Mouse (Mus musculus) limb, embryonic 14.5 days (tissue): ENCODE data around the gene Pomt2. TPM values are rescaled to one million over a fixed set of nuclear protein-coding genes. Genes with fewer than 3 reads are reported as not detected.

Experiments used
- ATAC-seq: fragments of 200-750 bp; cut with Nextera tagmentation; 2 replicates; pipeline ENCODE4 v1.8.0; 2017; ENCODE audit warnings: low read depth, moderate number of reproducible peaks, moderate TSS enrichment; ENCODE audit not compliant: low FRiP score
- DNase-seq: peaks from one replicate; pipeline ENCODE4 v3.0.0-alpha.2; 2015; ENCODE audit warnings: low spot score
- H3K27ac ChIP-seq: fragments of 300-500 bp; sonication (generic); replicated peaks from 2 replicates; pipeline ENCODE4 v1.5.1; 2014; ENCODE audit warnings: low read depth, mild to moderate bottlenecking, low read length, moderate library complexity, mixed read lengths
- H3K27me3 ChIP-seq: fragments of 300-500 bp; sonication (generic); 2 replicates; pipeline ENCODE4 v1.6.1; 2014; ENCODE audit warnings: low read length, mixed read lengths; ENCODE audit not compliant: control insufficient read depth, insufficient read depth
- H3K36me3 ChIP-seq: fragments of 300-500 bp; sonication (generic); 2 replicates; pipeline ENCODE4 v1.6.1; 2014; ENCODE audit warnings: mild to moderate bottlenecking, low read length, moderate library complexity, mixed read lengths; ENCODE audit not compliant: control insufficient read depth, insufficient read depth
- H3K4me1 ChIP-seq: fragments of 300-500 bp; sonication (generic); 2 replicates; pipeline ENCODE4 v1.6.1; 2014; ENCODE audit warnings: antibody characterized with exemption, low read length, mixed read lengths; ENCODE audit not compliant: control insufficient read depth, insufficient read depth
- H3K4me2 ChIP-seq: fragments of 300-500 bp; sonication (generic); replicated peaks from 2 replicates; pipeline ENCODE4 v1.6.1; 2014; ENCODE audit warnings: low read depth, mild to moderate bottlenecking, low read length, moderate library complexity; ENCODE audit not compliant: severe bottlenecking
- H3K4me3 ChIP-seq: fragments of 300-500 bp; sonication (generic); replicated peaks from 2 replicates; pipeline ENCODE4 v1.5.1; 2014; ENCODE audit warnings: low read length
- H3K9ac ChIP-seq: fragments of 300-500 bp; sonication (generic); 2 replicates; pipeline ENCODE4 v1.6.1; 2014; ENCODE audit warnings: mild to moderate bottlenecking, low read depth, low read length, moderate library complexity; ENCODE audit not compliant: severe bottlenecking
- H3K9me3 ChIP-seq: fragments of 300-500 bp; sonication (generic); 2 replicates; pipeline ENCODE4 v1.6.1; 2016; ENCODE audit warnings: low read length; ENCODE audit not compliant: control insufficient read depth
- POLR2A ChIP-seq: fragments of 200-500 bp; IDR thresholded peaks from 2 replicates; pipeline ENCODE4 v1.8.0; 2012; ENCODE audit warnings: inconsistent platforms, mild to moderate bottlenecking, moderate library complexity, borderline replicate concordance; ENCODE audit not compliant: insufficient read depth, insufficient read length; ENCODE audit errors: extremely low read depth
- WGBS: fragments of 180-500 bp; shearing (Covaris S2); extraction: QIAGEN DNeasy Blood & Tissue Kit; methylation state at CpG from one replicate; pipeline ENCODE4 v1.1.7; 2014; 5-methylcytosine and 5-hydroxymethylcytosine counted together
- polyA plus RNA-seq, 2 experiments: library from polyadenylated mRNA; depleted of rRNA in 1 of 2; stranded (reverse) in 1 of 2; unstranded in 1 of 2; fragments of >200 nt; fragmentation: Nextera tagmentation in 1 of 2; extraction: Ambion mirVana in 1 of 2; gene quantifications; 2 replicates each; pipeline versions ENCODE4 v1.2.1 to v1.2.3; 2012 to 2014

Pomt2 gene
- polyA plus RNA-seq, 2 experiments = 16.8 to 20.6 TPM

DNA sequence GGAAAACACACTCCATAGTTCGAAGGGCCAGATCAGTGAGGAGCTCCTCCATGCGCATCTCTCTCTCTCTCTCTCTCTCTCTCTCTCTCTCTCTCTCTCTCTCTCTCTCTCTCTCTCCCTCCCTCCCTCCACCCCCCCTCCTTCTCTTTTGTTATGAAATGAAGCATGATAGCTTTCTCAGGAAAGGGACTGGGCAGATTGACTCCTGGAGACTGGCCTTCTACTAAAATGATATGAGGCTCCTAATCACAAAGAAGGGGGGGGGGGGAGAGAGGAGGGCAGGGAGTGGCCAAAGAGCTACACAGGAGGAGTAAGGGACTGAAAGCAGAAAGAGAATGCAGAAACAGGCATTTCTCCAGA lies 9.4 kb downstream of the Pomt2 start:
- no peak overlapping the region for H3K27ac ChIP-seq
- no peak for TF ChIP-seq POLR2A
- H3K36me3 ChIP-seq = peaks cover 16% of the 10 kb centered on the region
- DNase-seq (no peak), ATAC-seq (no peak)
- H3K4me3 ChIP-seq = no peak overlapping the region
- no peak overlapping the region for H3K9ac ChIP-seq
- no peaks in the 10 kb centered on the region for H3K4me1 ChIP-seq
- WGBS = 87% methylated on average over 2 of the region's 2 CpGs
- H3K9me3 ChIP-seq = no peaks in the 10 kb centered on the region
- no peak overlapping the region for H3K4me2 ChIP-seq
- no peaks in the 10 kb centered on the region for H3K27me3 ChIP-seq

- Histone ChIP-seq H3K27me3 (no peaks in the 10 kb centered on the region), H3K9me3 (no peaks in the 10 kb centered on the region), H3K4me3 (no peak overlapping the region), H3K27ac (no peak overlapping the region), H3K36me3 (peaks cover 18% of the 10 kb centered on the region), H3K4me2 (no peak overlapping the region), H3K9ac (no peak overlapping the region), H3K4me1 (no peaks in the 10 kb centered on the region)
- no peak for ATAC-seq
- DNase-seq = no peak
- 88% methylated on average over 15 of the region's 15 CpGs for WGBS
- no peak for TF ChIP-seq POLR2A
Measured at GRCm38 (mm10) chr12:87137439-87138341, 10.1 kb downstream of the Pomt2 start.

- TF ChIP-seq POLR2A = no peak
- Histone ChIP-seq H3K27ac (no peak overlapping the region), H3K4me2 (no peak overlapping the region), H3K4me3 (no peak overlapping the region), H3K4me1 (no peaks in the 10 kb centered on the region), H3K27me3 (no peaks in the 10 kb centered on the region), H3K9ac (no peak overlapping the region), H3K9me3 (no peaks in the 10 kb centered on the region), H3K36me3 (peaks cover 38% of the 10 kb centered on the region)
- WGBS = 96% methylated on average over 9 of the region's 9 CpGs
- ATAC-seq (no peak), DNase-seq (no peak)
Measured at GRCm38 (mm10) chr12:87132784-87133183, 15.0 kb downstream of the Pomt2 start.

DNA sequence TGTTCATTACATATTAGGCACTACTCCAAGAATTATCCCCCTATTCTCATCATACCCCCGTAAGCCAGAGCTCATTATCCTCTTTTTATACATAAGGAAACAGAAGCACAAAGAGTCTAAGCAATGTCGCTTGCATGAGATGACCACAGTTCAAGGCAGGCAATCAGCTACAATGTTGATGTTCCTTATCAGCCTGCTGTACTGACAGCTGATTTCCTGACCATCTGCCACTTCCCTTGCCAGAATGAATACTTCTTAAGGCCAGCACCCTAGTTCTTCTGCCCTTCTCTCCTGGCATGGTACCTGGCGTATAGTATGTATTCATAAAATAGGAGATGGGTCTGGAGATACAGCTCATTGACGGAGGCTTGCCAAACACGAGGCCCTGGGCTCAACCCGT lies 15.6 kb downstream of the Pomt2 start:
- no peaks in the 10 kb centered on the region for H3K4me1 ChIP-seq
- no peaks in the 10 kb centered on the region for H3K27me3 ChIP-seq
- H3K4me2 ChIP-seq = no peak overlapping the region
- DNase-seq (no peak), ATAC-seq (no peak)
- H3K4me3 ChIP-seq = no peak overlapping the region
- no peak overlapping the region for H3K9ac ChIP-seq
- peaks cover 38% of the 10 kb centered on the region for H3K36me3 ChIP-seq
- no peak overlapping the region for H3K27ac ChIP-seq
- TF ChIP-seq POLR2A = no peak
- H3K9me3 ChIP-seq = no peaks in the 10 kb centered on the region
- WGBS = 95% methylated on average over 6 of the region's 6 CpGs

DNA sequence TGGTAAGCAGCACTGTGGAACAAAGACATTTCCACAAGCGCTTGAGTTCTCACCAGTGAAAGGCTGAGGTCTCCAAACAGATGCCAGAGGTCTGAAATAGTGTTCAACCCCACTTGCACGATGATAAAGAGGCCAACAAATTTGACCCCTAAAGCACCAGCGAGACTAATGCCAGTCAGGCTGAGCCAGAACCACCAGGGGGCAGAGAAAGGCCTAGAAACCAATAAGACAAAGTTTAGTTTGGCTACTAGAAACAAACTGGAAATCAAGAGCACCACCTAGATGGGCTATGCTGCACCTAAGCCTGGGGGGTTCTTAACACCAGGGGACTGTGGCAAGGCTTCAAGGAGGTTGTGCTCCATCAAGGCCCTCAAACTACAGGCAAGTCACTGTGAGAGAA lies 16.1 kb downstream of the Pomt2 start:
- ATAC-seq = no peak
- H3K36me3 ChIP-seq = peaks cover 38% of the 10 kb centered on the region
- H3K27ac ChIP-seq = no peak overlapping the region
- no peak for TF ChIP-seq POLR2A
- no peak overlapping the region for H3K4me3 ChIP-seq
- 74% methylated on average over 3 of the region's 3 CpGs for WGBS
- no peaks in the 10 kb centered on the region for H3K27me3 ChIP-seq
- peak; percentile 7 for DNase-seq
- H3K4me1 ChIP-seq = no peaks in the 10 kb centered on the region
- no peak overlapping the region for H3K9ac ChIP-seq
- no peaks in the 10 kb centered on the region for H3K9me3 ChIP-seq
- H3K4me2 ChIP-seq = no peak overlapping the region
